Mouse (Mus musculus) neural tube, embryonic 14.5 days (tissue): ENCODE results near the gene Srp14. TPM values are rescaled to one million over a fixed set of nuclear protein-coding genes. Genes with fewer than 3 reads are reported as not detected.

Source experiments
- ATAC-seq: fragments of 200-750 bp; cut with Nextera tagmentation; 2 replicates; pipeline ENCODE4 v1.8.0; 2017; ENCODE audit warnings: low read depth, mild to moderate bottlenecking, moderate TSS enrichment, moderate library complexity
- H3K27ac ChIP-seq: fragments of 300-500 bp; sonication (generic); 2 replicates; pipeline ENCODE4 v1.5.1; 2014; ENCODE audit warnings: low read depth, mild to moderate bottlenecking, control low read depth, low read length, moderate library complexity, mixed read lengths
- H3K27me3 ChIP-seq: fragments of 300-500 bp; sonication (generic); 2 replicates; pipeline ENCODE4 v1.6.1; 2014; ENCODE audit warnings: low read length; ENCODE audit not compliant: control insufficient read depth, insufficient read depth
- H3K36me3 ChIP-seq: fragments of 300-500 bp; sonication (generic); 2 replicates; pipeline ENCODE4 v1.6.1; 2014; ENCODE audit warnings: low read length, mixed read lengths; ENCODE audit not compliant: control insufficient read depth, insufficient read depth
- H3K4me1 ChIP-seq: fragments of 300-500 bp; sonication (generic); 2 replicates; pipeline ENCODE4 v1.6.1; 2014; ENCODE audit warnings: low read length; ENCODE audit not compliant: control insufficient read depth, insufficient read depth
- H3K4me2 ChIP-seq: fragments of 300-500 bp; sonication (generic); 2 replicates; pipeline ENCODE4 v1.6.1; 2014; ENCODE audit warnings: mild to moderate bottlenecking, low read depth, low read length, control low read depth
- H3K4me3 ChIP-seq: fragments of 300-500 bp; sonication (generic); 2 replicates; pipeline ENCODE4 v1.5.1; 2014; ENCODE audit warnings: low read depth, low read length, control low read depth, mixed read lengths
- H3K9ac ChIP-seq: fragments of 300-500 bp; sonication (generic); replicated peaks from 2 replicates; pipeline ENCODE4 v1.6.1; 2014; ENCODE audit warnings: low read depth, mild to moderate bottlenecking, control low read depth, low read length, mixed read lengths
- H3K9me3 ChIP-seq: fragments of 300-500 bp; sonication (generic); 2 replicates; pipeline ENCODE4 v1.6.1; 2016; ENCODE audit warnings: low read length; ENCODE audit not compliant: control insufficient read depth
- WGBS: fragments of 180-500 bp; shearing (Covaris S2); extraction: QIAGEN DNeasy Blood & Tissue Kit; methylation state at CpG from one replicate; pipeline ENCODE4 v1.1.7; 2014; 5-methylcytosine and 5-hydroxymethylcytosine counted together
- polyA plus RNA-seq: library from polyadenylated mRNA; unstranded; fragments of >200 nt; fragmentation: Nextera tagmentation; extraction: Ambion mirVana; gene quantifications from 2 replicates; pipeline ENCODE4 v1.2.1, GENCODE M21; 2014

Gene Srp14
- polyA plus RNA-seq, 1 experiment from 2014 or later = 342 TPM

DNA sequence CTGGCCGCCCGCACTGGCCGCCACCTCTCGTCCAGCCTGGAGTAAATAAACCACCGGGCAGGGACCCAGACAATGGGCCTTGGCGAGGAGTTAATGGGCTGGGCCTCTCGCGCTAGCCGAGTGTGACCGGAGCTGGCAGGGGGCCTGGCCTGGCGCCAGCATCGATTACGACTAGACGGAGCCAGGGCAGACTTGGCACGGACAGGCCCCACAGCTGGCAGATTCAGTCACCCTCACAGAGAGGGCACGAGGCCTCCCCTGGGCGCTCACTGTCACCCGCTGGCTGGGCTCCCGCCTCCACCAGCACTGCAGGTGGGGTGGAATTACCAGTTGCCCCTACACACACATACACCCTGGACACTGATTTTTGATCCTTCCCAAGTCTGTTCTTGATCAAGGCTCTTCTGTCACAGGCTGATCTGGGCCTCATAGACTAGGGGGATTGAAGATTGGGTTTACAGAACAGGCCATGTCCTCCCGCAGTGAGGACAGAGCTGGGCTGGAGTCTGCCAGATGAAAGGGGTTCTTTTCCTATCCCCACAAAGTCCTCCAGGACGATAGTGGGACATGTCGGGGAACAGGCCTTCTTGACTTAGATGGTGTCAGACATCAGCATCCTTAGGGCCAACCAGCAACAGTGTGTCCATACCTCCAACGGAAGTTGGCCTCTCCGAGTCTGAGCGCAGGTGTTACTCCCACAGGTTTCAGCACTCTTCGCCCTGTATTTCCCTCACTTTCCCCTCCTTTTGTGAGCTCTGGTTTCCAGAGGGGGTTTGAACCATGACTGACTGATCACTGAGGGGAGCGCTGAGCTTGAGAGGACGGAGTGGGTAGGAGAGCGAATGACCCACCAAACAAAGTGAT lies 31.2 kb upstream of the Srp14 start:
- Histone ChIP-seq H3K4me1 (peaks cover 8% of the 10 kb centered on the region; the same call in 1 of the 2 replicates), H3K27me3 (no peaks in the 10 kb centered on the region), H3K9me3 (no peaks in the 10 kb centered on the region), H3K4me2 (no peak overlapping the region), H3K27ac (peak overlapping the region; percentile 34; the same call in 1 of the 2 replicates), H3K4me3 (no peak overlapping the region), H3K9ac (no peak overlapping the region), H3K36me3 (no peaks in the 10 kb centered on the region)
- peak; percentile 95 for ATAC-seq
- 29% methylated on average over 29 of the region's 29 CpGs for WGBS

DNA sequence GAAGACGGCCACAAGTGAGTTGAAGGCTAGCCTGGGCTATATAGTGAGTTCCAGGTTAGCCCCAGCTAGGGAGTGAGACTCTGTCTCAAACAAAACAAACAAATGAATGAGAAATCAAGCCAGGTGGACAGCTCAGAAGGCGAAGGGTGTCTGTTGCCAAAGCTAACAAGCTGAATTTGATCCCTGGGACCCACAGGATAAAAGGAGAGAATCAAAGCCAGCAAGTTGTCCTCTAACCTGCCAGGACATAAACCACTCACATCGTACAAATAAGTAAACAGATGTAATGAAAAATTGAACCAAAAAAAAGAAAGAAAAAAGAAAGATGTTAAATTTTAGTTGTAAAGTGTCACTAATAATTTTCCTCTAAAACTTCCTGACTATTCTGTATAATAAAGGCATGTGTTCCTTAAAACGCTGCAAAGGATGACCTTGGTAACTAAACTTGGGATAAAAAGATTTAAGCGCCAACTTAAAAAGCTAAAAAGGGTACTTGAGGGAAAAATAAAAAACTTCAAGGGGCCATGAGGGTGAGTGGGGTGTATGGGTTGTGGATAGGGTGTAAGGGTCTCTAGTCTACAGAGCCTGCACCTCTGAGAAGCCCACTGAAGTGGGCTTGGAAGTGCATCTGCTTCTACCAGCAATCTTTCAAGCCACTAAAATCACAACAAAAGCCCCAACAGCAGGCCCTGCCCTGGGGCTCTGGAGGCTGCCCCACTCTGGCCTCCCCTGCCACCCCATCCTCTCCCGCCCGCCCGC lies 30.4 kb upstream of the Srp14 start:
- no peaks in the 10 kb centered on the region for H3K36me3 ChIP-seq
- no peak overlapping the region for H3K4me3 ChIP-seq
- H3K9ac ChIP-seq = no peak overlapping the region
- H3K4me1 ChIP-seq = peaks cover 8% of the 10 kb centered on the region; the same call in 1 of the 2 replicates
- H3K27me3 ChIP-seq = no peaks in the 10 kb centered on the region
- no peak; the same call in 1 of the 2 replicates for ATAC-seq
- H3K27ac ChIP-seq = peak overlapping the region; percentile 34; the same call in 1 of the 2 replicates
- 38% methylated on average over 8 of the region's 8 CpGs for WGBS
- no peak overlapping the region for H3K4me2 ChIP-seq
- no peaks in the 10 kb centered on the region for H3K9me3 ChIP-seq

DNA sequence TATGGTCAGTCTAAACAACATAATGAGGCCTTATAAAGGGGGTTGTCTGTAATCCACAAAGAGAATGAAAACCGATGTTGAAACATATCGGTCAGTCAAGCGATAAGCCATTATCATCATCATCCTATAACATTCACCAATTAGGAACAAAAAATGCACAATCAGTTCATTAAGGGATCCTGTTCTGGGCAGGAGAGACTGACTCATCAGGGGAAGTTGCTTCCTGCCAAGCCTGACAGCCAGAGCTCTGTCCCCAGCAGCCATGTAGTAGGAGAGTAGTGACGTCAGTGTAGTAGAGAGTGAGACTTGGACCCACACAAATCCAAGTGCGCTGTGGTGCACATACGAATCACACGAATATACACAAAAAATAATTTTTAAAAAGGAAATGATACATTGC lies 27.6 kb upstream of the Srp14 start:
- no peak overlapping the region for H3K9ac ChIP-seq
- no peaks in the 10 kb centered on the region for H3K27me3 ChIP-seq
- no peaks in the 10 kb centered on the region for H3K9me3 ChIP-seq
- H3K27ac ChIP-seq = no peak overlapping the region
- peaks cover 8% of the 10 kb centered on the region; the same call in 1 of the 2 replicates for H3K4me1 ChIP-seq
- no peak overlapping the region for H3K4me2 ChIP-seq
- 88% methylated on average over 7 of the region's 7 CpGs for WGBS
- H3K36me3 ChIP-seq = no peaks in the 10 kb centered on the region
- H3K4me3 ChIP-seq = no peak overlapping the region
- no peak for ATAC-seq

DNA sequence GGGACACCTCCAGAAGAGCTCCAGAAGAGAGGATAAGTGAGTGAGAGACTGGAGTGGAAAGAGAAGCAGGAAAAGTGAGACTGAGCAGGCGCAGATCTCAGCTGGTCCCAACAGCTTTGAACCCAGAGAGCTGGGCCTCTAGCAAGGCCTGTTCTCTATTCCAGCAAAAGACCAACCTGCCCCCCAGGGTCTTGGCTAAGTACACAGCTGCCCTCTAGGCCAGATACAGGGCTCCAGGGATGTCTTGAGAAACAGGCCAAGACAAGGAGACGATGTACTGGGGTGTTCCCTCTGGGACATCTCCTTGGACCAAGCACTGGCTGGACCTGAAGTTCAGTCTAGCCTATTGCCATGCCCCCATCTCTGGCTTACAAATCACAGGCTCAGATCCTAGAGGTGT lies 20.7 kb upstream of the Srp14 start:
- no peak for ATAC-seq
- no peak overlapping the region for H3K27ac ChIP-seq
- WGBS = 95% methylated on average over 2 of the region's 2 CpGs

DNA sequence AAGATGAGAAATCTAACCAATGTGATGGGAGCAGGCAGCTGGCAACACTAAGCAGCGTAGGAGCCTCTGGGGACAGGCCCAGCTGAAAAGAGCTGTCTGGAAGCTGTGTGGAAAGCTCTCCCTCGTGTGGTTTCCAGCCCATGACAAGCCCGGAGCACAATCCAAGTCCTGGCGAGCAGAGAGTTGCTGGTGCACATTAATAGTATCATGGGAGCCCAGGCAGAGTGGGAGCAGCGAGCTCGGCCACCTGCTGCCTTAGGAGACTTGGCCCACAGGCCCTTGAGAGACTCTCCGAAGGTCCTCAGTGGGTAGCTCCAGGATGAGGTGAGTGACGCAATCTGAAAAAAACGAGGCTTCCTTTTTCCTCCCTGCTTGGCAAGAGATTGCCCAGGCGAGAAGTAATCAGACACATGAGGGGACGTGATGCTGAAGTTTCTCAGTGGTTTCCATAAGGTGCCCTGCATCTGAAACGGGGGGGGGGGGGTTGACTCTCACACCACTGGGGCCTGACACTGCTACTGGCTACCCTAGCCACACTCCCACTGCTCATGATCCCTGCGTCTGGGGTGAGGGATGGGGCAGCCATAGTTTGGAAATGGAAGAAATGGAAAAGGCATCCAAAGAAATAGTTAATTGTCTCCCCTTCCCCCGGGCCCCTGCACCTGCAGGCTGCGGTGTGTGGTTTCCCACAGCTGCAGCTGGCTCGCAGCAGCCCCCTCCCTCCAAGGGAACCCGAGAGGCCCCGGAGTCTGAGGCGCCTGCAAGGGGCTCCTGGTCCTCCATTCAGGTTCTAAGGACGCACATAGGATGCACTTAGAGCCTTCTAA lies 19.8 kb upstream of the Srp14 start:
- no peak overlapping the region for H3K27ac ChIP-seq

More for the DNA sequence above, 20.7 kb upstream of the Srp14 start:
- no peak overlapping the region for H3K4me2 ChIP-seq
- H3K4me3 ChIP-seq = no peak overlapping the region
- no peaks in the 10 kb centered on the region for H3K27me3 ChIP-seq
- no peaks in the 10 kb centered on the region for H3K4me1 ChIP-seq
- no peaks in the 10 kb centered on the region for H3K9me3 ChIP-seq
- H3K36me3 ChIP-seq = no peaks in the 10 kb centered on the region
- no peak overlapping the region for H3K9ac ChIP-seq

DNA sequence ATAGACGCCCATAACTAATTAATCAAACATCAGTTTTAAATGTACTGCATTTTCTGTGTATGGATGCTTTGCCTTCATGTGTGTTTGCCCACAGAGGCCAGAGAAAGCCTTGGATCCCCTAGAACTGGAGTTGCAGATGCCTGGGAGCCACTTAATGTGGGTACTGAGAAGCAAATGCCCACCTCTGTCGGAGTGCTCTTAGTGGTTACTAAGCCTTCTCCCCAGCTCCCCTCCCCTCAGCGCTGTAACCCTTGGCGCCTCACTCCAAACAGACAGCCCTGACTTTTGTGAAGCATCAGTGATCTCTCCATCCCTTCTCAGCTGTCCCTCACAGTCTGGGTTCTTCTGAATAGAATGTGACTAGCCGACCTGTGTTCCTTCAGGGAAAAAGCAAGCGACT lies 19.0 kb upstream of the Srp14 start:
- H3K9ac ChIP-seq = no peak overlapping the region
- no peak for ATAC-seq
- no peaks in the 10 kb centered on the region for H3K9me3 ChIP-seq
- no peaks in the 10 kb centered on the region for H3K36me3 ChIP-seq
- H3K27ac ChIP-seq = no peak overlapping the region
- H3K4me3 ChIP-seq = no peak overlapping the region
- H3K27me3 ChIP-seq = no peaks in the 10 kb centered on the region
- no peaks in the 10 kb centered on the region for H3K4me1 ChIP-seq
- H3K4me2 ChIP-seq = no peak overlapping the region
- WGBS = 83% methylated on average over 6 of the region's 6 CpGs

More for the DNA sequence above, 19.8 kb upstream of the Srp14 start:
- Histone ChIP-seq H3K4me2 (no peak overlapping the region), H3K9me3 (no peaks in the 10 kb centered on the region), H3K4me1 (no peaks in the 10 kb centered on the region), H3K27me3 (no peaks in the 10 kb centered on the region), H3K4me3 (no peak overlapping the region), H3K36me3 (no peaks in the 10 kb centered on the region), H3K9ac (no peak overlapping the region)
- peak; percentile 73; the same call in 1 of the 2 replicates for ATAC-seq
- 35% methylated on average over 20 of the region's 20 CpGs for WGBS

DNA sequence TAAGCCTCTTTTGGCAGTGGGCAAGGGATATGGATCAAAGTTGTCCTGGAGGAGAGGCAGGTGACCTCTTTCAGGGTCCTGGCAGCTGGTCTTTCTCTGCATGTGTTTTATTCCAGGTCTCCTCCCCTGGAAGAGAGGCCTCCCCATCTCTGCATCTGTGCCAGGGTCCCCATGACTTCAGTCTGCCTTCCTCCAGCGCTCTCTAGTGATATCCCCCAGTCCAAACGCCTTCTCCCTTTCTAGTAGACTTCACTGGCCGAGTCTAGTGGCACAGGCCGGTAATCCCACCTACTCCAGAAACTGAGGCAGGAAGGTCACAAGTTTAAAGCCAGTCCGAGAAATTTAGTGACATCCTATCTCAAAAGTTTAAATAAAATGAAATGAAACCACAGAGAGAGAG lies 18.4 kb upstream of the Srp14 start:
- H3K27me3 ChIP-seq = no peaks in the 10 kb centered on the region

DNA sequence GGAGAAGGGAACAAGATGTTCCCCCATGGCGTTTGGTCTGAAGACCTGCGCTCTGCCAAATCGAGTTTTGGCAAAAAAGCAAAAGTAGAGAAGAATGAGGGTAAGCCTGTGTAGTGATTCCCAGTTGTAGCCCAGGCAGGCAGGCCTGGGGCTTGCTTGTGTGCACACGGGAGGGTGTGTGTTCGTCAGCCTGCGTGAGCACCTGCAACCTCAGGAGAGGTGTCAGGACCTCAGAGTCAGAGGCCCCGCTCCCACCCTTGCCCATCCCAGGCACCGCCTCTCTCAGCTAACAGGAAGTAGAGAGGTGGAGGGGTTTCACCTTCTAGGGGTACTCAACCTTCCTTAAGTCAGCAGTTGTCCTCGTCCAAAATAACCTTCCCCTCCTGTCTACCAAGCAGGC lies 15.5 kb upstream of the Srp14 start:
- ATAC-seq = no peak
- Histone ChIP-seq H3K4me1 (no peaks in the 10 kb centered on the region), H3K4me2 (no peak overlapping the region), H3K27ac (no peak overlapping the region), H3K36me3 (no peaks in the 10 kb centered on the region), H3K27me3 (no peaks in the 10 kb centered on the region), H3K9ac (no peak overlapping the region), H3K4me3 (no peak overlapping the region), H3K9me3 (no peaks in the 10 kb centered on the region)
- 78% methylated on average over 9 of the region's 9 CpGs for WGBS

More for the DNA sequence above, 18.4 kb upstream of the Srp14 start:
- Histone ChIP-seq H3K36me3 (no peaks in the 10 kb centered on the region), H3K9ac (no peak overlapping the region), H3K4me2 (no peak overlapping the region), H3K9me3 (no peaks in the 10 kb centered on the region), H3K4me1 (no peaks in the 10 kb centered on the region), H3K4me3 (no peak overlapping the region), H3K27ac (no peak overlapping the region)
- no peak for ATAC-seq
- WGBS = 85% methylated on average over 5 of the region's 5 CpGs
